Mouse (Mus musculus): ENCODE measurements around the gene Tmem201.

DNA sequence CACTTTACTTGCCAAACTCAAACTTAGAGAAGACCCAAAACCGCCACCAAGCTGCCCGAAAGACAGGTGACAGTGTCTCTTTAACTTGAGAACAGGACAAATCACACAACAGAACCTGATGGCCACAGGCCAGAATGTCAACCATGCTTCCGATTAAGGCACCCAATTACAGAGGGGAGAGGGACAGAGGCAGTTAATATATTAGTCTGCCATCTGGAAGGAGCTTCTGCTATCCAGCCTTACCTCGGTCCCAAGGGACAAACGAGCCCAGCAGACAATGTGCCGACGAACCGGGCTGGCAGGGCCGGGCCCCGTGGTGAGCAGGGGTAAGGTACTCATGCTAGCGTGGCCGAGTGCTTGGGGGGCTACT, 14.8 kb downstream of the Tmem201 start:
- TF ChIP-seq CTCF (IDR thresholded peaks at IDR 0.05; ENCODE audit: extremely low read depth, insufficient read length, insufficient replicate concordance, low read depth, low read length), result no peak
- no peak for TF ChIP-seq POLR2A (IDR thresholded peaks at IDR 0.05; ENCODE audit: low read depth, low read length)

All from small intestine, adult 2 months (tissue).